Mouse (Mus musculus) cortical plate, adult 2 months (tissue): Measurements from ENCODE around the gene Slf2. TPM values are rescaled to one million over a fixed set of nuclear protein-coding genes. Genes with fewer than 3 reads are reported as not detected.

ENCODE experiments used
- H3K27ac ChIP-seq: fragments of 200-500 bp; 2 replicates; pipeline ENCODE4 v1.5.1; 2012; ENCODE audit warnings: low read length, control low read depth, inconsistent platforms; ENCODE audit not compliant: insufficient read depth
- H3K4me1 ChIP-seq: fragments of 200-500 bp; 2 replicates; pipeline ENCODE4 v1.6.1; 2011; ENCODE audit warnings: low read length; ENCODE audit not compliant: control insufficient read depth, insufficient read depth
- H3K4me3 ChIP-seq: fragments of 200-500 bp; 2 replicates; pipeline ENCODE4 v1.5.1; 2011; ENCODE audit warnings: mild to moderate bottlenecking, low read length, control low read depth; ENCODE audit not compliant: insufficient read depth
- CTCF ChIP-seq: fragments of 200-500 bp; IDR thresholded peaks from 2 replicates; pipeline ENCODE4 v1.5.1; 2011; ENCODE audit warnings: mild to moderate bottlenecking, control low read depth, low read length; ENCODE audit not compliant: insufficient read depth; ENCODE audit errors: extremely low read depth
- POLR2A ChIP-seq: fragments of 200-500 bp; IDR thresholded peaks from 2 replicates; pipeline ENCODE4 v1.6.1; 2011; ENCODE audit warnings: mild to moderate bottlenecking, low read length, control low read depth; ENCODE audit not compliant: insufficient read depth; ENCODE audit errors: extremely low read depth
- polyA plus RNA-seq: library from polyadenylated mRNA; depleted of rRNA; stranded (reverse); fragments of >200 nt; gene quantifications from 2 replicates; pipeline ENCODE4 v1.2.3, GENCODE M21; 2012; rRNA removed

Slf2 gene
- 40.8 and 44.3 TPM in 2 replicates for polyA plus RNA-seq

DNA sequence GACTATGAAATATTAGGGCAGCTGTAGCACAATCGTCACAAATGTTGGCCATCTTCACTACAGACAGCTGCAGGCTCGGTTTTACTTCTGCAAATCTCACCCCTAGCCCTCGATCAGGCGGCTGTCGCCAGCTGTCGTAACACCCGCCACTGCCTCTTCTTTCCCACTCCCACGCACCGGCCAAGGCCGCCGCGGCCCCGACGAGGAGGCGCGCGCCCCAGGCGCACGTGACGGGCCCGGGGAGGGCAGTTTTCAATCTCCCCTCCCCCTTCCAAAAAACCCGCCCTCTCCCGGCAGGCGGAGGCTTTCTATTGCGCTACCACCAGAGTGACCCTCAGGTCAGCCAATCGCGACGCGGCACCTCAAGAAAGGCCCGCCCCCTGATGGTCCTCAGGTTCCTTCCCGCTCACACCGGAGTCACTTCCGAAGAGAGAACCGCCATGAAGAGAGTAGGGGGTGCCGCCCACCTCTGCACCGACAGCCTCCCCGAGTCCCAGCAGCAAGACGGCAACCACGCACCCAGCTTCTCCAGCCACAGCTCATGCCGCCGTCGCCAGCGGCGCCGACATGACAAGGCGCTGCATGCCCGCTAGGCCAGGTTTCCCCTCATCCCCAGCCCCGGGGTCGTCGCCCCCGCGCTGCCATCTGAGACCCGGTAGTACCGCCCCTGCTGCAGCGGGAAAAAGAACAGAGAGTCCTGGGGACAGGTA is at the start of gene Slf2:
TSS of gene Slf2 (plus strand) at position 408 of the 710 bp plus-strand sequence.
- TF ChIP-seq POLR2A = peak; percentile 84
- TF ChIP-seq CTCF = no peak

GRCm38 (mm10) chr19:44882552-44883024 is 48.4 kb upstream of the Slf2 start:
- no peak overlapping the region for H3K27ac ChIP-seq
- no peaks in the 10 kb centered on the region for H3K4me1 ChIP-seq
- no peak for TF ChIP-seq POLR2A
- TF ChIP-seq CTCF = no peak
- H3K4me3 ChIP-seq = peak overlapping the region; percentile 10; the same call in 1 of the 2 replicates

More for the DNA sequence above, at the start of gene Slf2:
- peak within 1 kb of the TSS; percentile 85 for H3K4me3 ChIP-seq
- H3K4me1 ChIP-seq = peaks cover 2% of the 10 kb centered on the region
- H3K27ac ChIP-seq = peak within 1 kb of the TSS; percentile 80

DNA sequence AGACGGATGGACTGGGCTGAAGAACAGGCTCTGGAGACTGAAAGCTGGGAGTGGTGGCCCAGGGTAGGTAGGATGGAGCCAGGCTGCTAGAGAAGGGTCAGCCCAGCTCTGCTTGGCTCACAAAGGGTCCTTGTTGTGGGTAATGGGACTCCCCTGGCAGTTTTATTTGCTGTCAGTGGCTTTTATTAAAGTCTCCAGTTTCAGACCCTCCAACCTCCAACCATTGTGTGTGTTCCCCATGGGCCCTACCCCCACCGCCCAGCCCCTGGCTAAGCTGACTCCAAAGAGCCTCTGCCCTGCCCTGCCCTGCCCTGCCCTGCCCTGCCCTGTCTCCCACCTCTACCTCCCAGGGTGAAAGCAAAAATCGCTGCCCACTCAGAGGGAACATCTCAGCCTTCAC is 46.6 kb upstream of the Slf2 start:
- H3K4me3 ChIP-seq = no peak overlapping the region
- TF ChIP-seq CTCF (no peak), POLR2A (no peak)
- no peaks in the 10 kb centered on the region for H3K4me1 ChIP-seq
- H3K27ac ChIP-seq = no peak overlapping the region

- no peaks in the 10 kb centered on the region for H3K4me1 ChIP-seq
- H3K4me3 ChIP-seq = no peak overlapping the region
- H3K27ac ChIP-seq = no peak overlapping the region
- TF ChIP-seq CTCF = no peak
- TF ChIP-seq POLR2A = no peak
These were observed 44.5 kb upstream of the Slf2 start for GRCm38 (mm10) chr19:44886475-44886874.

DNA sequence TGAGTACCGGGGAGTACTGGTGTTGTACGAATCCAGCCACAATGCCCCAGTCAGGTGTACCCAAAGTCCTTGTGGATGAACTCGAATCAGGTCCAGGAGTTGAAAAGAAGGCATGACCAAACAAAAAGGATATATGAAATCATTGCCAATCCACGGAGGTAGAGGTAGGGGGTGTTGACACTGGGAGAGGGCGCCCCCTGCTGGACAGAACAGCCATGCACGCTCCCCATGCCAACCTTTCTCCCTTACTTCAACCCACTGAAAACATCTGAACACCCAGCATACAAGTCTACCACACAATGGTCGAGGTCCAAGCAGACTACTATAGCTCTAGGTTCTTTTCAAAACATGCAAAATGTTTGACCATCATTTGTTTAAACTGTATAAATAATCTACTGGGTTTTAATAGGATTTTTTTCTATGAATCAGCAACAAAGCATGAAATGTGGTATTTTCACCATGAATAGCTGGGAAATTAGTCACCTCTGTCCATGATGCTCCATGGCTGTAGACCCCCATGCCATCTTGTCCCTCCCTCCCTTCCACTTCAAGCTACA is 43.2 kb upstream of the Slf2 start:
- no peak overlapping the region for H3K4me3 ChIP-seq

GRCm38 (mm10) chr19:44889548-44889947 is 41.4 kb upstream of the Slf2 start:
- Histone ChIP-seq H3K27ac (no peak overlapping the region), H3K4me3 (no peak overlapping the region), H3K4me1 (no peaks in the 10 kb centered on the region)
- TF ChIP-seq CTCF = no peak
- no peak for TF ChIP-seq POLR2A

More for the DNA sequence above, 43.2 kb upstream of the Slf2 start:
- TF ChIP-seq POLR2A (no peak), CTCF (peak; percentile 73)
- no peaks in the 10 kb centered on the region for H3K4me1 ChIP-seq
- no peak overlapping the region for H3K27ac ChIP-seq

DNA sequence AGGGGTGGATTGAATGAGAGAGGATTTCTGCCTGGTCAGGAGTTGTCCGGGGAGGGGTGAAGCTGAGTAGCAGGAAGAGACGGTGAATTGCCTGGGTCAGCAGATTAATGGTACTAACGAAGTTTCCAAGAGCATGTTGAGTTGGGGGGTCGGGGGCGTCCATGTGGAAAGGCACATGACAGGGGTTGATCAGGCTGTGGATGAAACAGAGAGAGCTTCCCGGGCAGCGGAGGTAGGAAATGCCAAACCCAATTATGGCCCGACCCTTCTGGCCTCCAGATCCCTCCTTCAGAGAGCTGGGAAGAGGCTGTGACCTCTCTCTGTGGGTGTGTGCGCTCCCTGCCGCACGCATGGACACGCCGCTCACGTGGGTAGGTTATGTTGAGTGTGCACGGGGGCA is 39.5 kb upstream of the Slf2 start:
- no peak overlapping the region for H3K4me3 ChIP-seq
- TF ChIP-seq CTCF (no peak), POLR2A (no peak)
- no peaks in the 10 kb centered on the region for H3K4me1 ChIP-seq
- H3K27ac ChIP-seq = no peak overlapping the region

- Histone ChIP-seq H3K4me1 (no peaks in the 10 kb centered on the region), H3K27ac (no peak overlapping the region), H3K4me3 (no peak overlapping the region)
- no peak for TF ChIP-seq CTCF
- no peak for TF ChIP-seq POLR2A
These were observed 37.6 kb upstream of the Slf2 start for GRCm38 (mm10) chr19:44893231-44893871.

DNA sequence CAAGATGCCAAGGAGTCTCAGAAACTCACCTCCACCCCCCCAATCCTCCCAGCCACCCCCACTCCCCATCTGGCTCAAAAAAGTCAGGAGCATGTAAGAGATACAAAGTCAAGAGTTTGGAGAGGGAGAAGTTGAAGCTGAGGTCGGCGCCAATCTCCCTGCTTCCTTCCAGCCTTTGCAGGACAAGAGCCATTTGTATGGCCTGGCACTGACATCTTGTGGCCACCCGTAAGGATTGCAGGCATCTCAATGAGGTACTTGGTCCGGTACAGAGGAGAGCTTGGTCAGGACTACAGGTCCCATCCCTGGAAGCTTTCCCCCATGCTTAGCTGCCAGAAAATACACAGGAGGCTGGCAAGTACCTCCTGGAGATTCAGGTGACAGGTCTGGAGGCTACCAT is 35.7 kb upstream of the Slf2 start:
- no peaks in the 10 kb centered on the region for H3K4me1 ChIP-seq
- H3K4me3 ChIP-seq = no peak overlapping the region
- no peak overlapping the region for H3K27ac ChIP-seq
- TF ChIP-seq POLR2A (no peak), CTCF (peak; percentile 98)

- TF ChIP-seq CTCF (no peak), POLR2A (no peak)
- Histone ChIP-seq H3K27ac (no peak overlapping the region), H3K4me3 (no peak overlapping the region), H3K4me1 (no peaks in the 10 kb centered on the region)
These were observed 34.5 kb upstream of the Slf2 start for GRCm38 (mm10) chr19:44896450-44896849.
